Mouse (Mus musculus) stomach, postnatal 0 days (tissue): Measurements from ENCODE around the gene Serpina5. TPM values are rescaled to one million over a fixed set of nuclear protein-coding genes. Genes with fewer than 3 reads are reported as not detected.
A peak's percentile ranks its signal among the peaks of the same experiment; 100 is the strongest.

ENCODE experiments used
- ATAC-seq: fragments of 200-750 bp; cut with Nextera tagmentation; 2 replicates; pipeline ENCODE4 v1.8.0; 2017; ENCODE audit not compliant: low FRiP score, low TSS enrichment
- DNase-seq: peaks from one replicate; pipeline ENCODE4 v3.0.0-alpha.2; 2016; ENCODE audit warnings: low spot score
- H3K27ac ChIP-seq: fragments of 300-500 bp; sonication (generic); replicated peaks from 2 replicates; pipeline ENCODE4 v1.5.1; 2014; ENCODE audit warnings: mild to moderate bottlenecking, control low read depth
- H3K27me3 ChIP-seq: fragments of 300-500 bp; sonication (generic); 2 replicates; pipeline ENCODE4 v1.6.1; 2014; ENCODE audit warnings: low read length; ENCODE audit not compliant: control insufficient read depth, insufficient read depth
- H3K36me3 ChIP-seq: fragments of 300-500 bp; sonication (generic); 2 replicates; pipeline ENCODE4 v1.6.1; 2014; ENCODE audit warnings: low read length, mixed read lengths; ENCODE audit not compliant: control insufficient read depth, insufficient read depth
- H3K4me1 ChIP-seq: fragments of 300-500 bp; sonication (generic); replicated peaks from 2 replicates; pipeline ENCODE4 v1.6.1; 2014; ENCODE audit warnings: antibody characterized with exemption; ENCODE audit not compliant: control insufficient read depth, insufficient read depth
- H3K4me2 ChIP-seq: fragments of 300-500 bp; sonication (generic); replicated peaks from 2 replicates; pipeline ENCODE4 v1.6.1; 2014; ENCODE audit warnings: low read depth, mild to moderate bottlenecking, control low read depth, moderate library complexity
- H3K4me3 ChIP-seq: fragments of 300-500 bp; sonication (generic); 2 replicates; pipeline ENCODE4 v1.5.1; 2014; ENCODE audit warnings: low read depth, low read length, control low read depth
- H3K9ac ChIP-seq: fragments of 300-500 bp; sonication (generic); 2 replicates; pipeline ENCODE4 v1.6.1; 2014; ENCODE audit warnings: mild to moderate bottlenecking, low read length, control low read depth, mixed read lengths
- H3K9me3 ChIP-seq: fragments of 300-500 bp; sonication (generic); 2 replicates; pipeline ENCODE4 v1.6.1; 2016; ENCODE audit warnings: low read length; ENCODE audit not compliant: control insufficient read depth
- CTCF ChIP-seq: IDR thresholded peaks from 2 replicates; pipeline ENCODE4 v1.5.1; 2016; ENCODE audit warnings: antibody characterized with exemption, low read depth, mild to moderate bottlenecking, moderate library complexity
- EP300 ChIP-seq: optimal IDR thresholded peaks from 2 replicates; pipeline ENCODE3; 2016; ENCODE audit warnings: antibody characterized with exemption
- WGBS: fragments of 180-500 bp; shearing (Covaris S2); extraction: QIAGEN DNeasy Blood & Tissue Kit; methylation state at CpG from one replicate; pipeline ENCODE4 v1.1.7; 2014; 5-methylcytosine and 5-hydroxymethylcytosine counted together
- polyA plus RNA-seq: library from polyadenylated mRNA; unstranded; fragments of >200 nt; fragmentation: Nextera tagmentation; extraction: Ambion mirVana; gene quantifications from 2 replicates; pipeline ENCODE4 v1.2.1, GENCODE M21; 2015

Serpina5 gene
- polyA plus RNA-seq, 1 experiment from 2014 or later = 0.07 TPM

DNA sequence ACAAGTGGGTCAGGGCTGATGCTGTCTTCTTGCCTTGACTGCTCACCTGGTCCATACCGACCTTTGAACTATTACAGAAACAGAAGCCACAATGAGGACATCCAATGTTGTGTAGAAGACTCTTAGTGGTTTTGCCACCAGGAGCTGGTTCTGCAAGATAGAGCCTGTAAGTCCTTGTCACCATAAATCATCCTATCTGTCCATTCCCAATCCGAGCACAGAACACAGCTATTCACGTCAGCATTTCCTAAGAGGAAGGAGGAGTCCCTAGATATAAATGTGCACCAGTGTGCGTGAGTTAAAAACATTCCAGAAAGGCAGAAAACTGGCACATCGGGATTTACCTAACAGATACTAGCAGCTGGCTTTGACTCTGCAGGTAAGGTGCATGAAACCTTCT is 26.8 kb downstream of the Serpina5 start, which contains the start of gene Serpina3b:
TSS of gene Serpina3b (plus strand) at position 301 of the 400 bp plus-strand sequence.
- Histone ChIP-seq H3K4me3 (no peak within 1 kb of the TSS), H3K4me2 (no peak within 1 kb of the TSS), H3K27ac (no peak within 1 kb of the TSS), H3K9me3 (no peaks in the 10 kb centered on the region), H3K4me1 (no peaks in the 10 kb centered on the region), H3K36me3 (no peaks in the 10 kb centered on the region), H3K9ac (no peak within 1 kb of the TSS), H3K27me3 (no peaks in the 10 kb centered on the region)
- 73% methylated on average over 5 of the region's 5 CpGs for WGBS
- ATAC-seq = no peak
- no peak for DNase-seq
- TF ChIP-seq CTCF = no peak
- no peak for TF ChIP-seq EP300

DNA sequence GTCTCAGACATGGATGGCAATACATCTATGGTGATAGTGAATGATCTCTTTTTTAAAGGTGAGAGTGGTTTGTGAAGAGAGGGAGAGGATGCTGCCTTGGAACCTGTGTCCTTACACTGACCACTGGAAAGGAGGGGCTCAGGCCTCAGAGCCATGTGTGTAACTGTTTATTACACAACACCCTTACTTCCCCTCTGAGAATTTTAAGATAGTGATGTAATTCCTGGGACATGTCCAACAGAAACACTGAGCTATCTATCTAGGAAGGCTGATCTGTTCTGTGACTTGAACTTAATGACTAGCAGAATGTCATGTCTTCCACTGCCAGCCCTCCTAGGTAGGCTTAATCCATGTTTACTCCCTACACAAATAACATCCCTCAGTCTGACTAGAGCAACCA is 30.1 kb downstream of the Serpina5 start:
- Histone ChIP-seq H3K36me3 (no peaks in the 10 kb centered on the region), H3K9me3 (no peaks in the 10 kb centered on the region), H3K4me2 (no peak overlapping the region), H3K27ac (no peak overlapping the region), H3K4me1 (no peaks in the 10 kb centered on the region), H3K4me3 (no peak overlapping the region), H3K9ac (no peak overlapping the region), H3K27me3 (no peaks in the 10 kb centered on the region)
- ATAC-seq (no peak), DNase-seq (no peak)
- no peak for TF ChIP-seq EP300
- TF ChIP-seq CTCF = no peak

DNA sequence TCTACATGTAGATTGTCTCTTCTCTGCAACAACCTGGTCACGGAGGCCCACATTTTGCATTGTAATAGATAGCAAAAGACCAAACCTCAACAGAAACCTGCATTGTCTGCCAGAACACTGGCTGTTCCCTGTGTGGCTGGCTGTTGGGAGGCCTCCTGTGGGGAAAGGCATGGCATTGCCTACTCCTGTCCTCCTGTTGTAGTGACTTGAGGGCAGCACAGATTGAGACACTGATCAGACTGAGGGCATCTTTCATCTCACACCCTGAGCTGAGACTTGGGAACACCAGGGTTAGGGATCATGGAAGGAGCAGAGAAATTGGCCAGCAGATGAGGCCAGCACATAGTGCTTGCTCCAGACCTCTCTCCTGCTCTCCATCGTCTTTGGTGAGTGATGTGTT is 37.3 kb downstream of the Serpina5 start:
- 74% methylated on average over 2 of the region's 2 CpGs for WGBS

DNA sequence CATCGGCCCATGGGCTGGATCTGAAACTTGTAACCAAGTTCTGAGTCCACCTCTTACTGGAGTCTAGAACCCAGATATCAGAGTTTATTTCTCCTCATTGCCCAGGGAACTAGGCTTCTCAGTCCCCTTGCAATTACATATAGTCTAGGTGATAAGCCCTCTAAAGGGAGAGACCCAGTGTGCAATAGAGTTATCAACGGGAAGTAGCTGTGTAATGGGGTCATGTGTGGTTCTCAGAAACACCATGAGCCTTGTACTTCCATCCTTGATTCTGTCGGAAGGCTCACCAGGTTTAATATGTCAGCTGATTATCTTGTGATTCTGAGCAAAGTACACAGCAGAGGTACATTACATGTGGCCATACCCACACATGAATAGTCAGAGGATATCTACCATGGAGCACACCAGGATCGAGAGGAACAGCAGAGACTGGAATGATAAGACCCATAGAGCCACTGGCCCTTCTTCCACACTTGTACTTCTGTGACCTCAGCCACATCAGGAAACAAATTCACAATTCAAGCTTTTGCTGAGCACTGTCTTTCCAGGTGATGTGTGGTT is 39.7 kb downstream of the Serpina5 start:
- TF ChIP-seq EP300 (no peak), CTCF (no peak)
- ATAC-seq (no peak), DNase-seq (peak; percentile 6)
- H3K4me1 ChIP-seq = no peaks in the 10 kb centered on the region
- H3K9me3 ChIP-seq = no peaks in the 10 kb centered on the region
- H3K9ac ChIP-seq = no peak overlapping the region
- no peak overlapping the region for H3K27ac ChIP-seq
- no peak overlapping the region for H3K4me3 ChIP-seq
- WGBS = 88% methylated on average over 4 of the region's 4 CpGs
- H3K4me2 ChIP-seq = no peak overlapping the region
- no peaks in the 10 kb centered on the region for H3K27me3 ChIP-seq
- H3K36me3 ChIP-seq = no peaks in the 10 kb centered on the region

More for the DNA sequence above, 37.3 kb downstream of the Serpina5 start:
- Histone ChIP-seq H3K9me3 (no peaks in the 10 kb centered on the region), H3K27ac (no peak overlapping the region), H3K4me3 (no peak overlapping the region), H3K36me3 (no peaks in the 10 kb centered on the region), H3K4me1 (no peaks in the 10 kb centered on the region), H3K4me2 (no peak overlapping the region), H3K27me3 (no peaks in the 10 kb centered on the region), H3K9ac (no peak overlapping the region)
- no peak for TF ChIP-seq EP300
- TF ChIP-seq CTCF = no peak
- DNase-seq (no peak), ATAC-seq (no peak)

DNA sequence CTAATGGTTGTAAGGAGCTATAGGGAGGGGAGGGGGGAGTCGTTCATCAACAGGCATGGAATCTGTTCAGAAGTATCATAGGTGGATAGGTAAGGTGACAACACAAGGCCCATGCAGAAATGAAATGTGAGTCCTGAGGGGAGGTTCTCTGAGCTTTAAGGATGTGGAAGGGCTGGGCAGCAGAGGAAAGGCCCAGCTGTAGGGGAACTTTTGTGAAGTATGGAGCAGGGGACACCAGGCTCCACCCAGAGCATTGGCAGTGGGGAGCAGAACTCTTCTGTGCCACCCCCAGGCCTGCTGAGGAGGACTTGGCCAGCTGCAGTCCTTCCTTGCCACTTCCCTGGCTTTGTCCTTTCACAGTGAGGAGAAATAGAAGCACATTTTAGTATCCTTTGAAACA is 40.6 kb downstream of the Serpina5 start:
- H3K9ac ChIP-seq = no peak overlapping the region
- 80% methylated on average over 1 of the region's 1 CpGs for WGBS
- no peaks in the 10 kb centered on the region for H3K4me1 ChIP-seq
- H3K9me3 ChIP-seq = no peaks in the 10 kb centered on the region
- H3K4me2 ChIP-seq = no peak overlapping the region
- no peaks in the 10 kb centered on the region for H3K36me3 ChIP-seq
- DNase-seq = peak; percentile 3
- H3K27me3 ChIP-seq = no peaks in the 10 kb centered on the region
- TF ChIP-seq CTCF = no peak
- TF ChIP-seq EP300 = no peak
- H3K27ac ChIP-seq = no peak overlapping the region
- H3K4me3 ChIP-seq = no peak overlapping the region
- ATAC-seq = no peak

DNA sequence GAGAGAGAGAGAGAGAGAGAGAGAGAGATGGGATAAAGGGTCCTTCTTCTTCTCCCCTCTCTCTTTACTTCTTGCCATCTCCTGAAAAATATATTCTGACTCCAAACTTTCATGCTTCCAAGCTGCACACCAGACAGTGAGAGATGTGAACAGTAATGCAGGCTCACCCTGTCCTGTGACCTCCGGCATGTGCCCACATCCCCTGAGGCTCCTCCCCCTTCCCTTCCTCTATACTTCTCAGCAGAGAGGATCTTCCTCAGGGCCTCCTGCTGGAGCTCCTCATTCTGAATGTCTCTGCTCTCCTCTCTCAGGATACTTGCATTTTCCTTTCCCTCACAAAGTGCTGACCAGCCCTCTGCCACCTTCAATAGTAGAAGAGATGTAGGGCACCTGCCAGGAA is 41.5 kb downstream of the Serpina5 start:
- H3K9me3 ChIP-seq = no peaks in the 10 kb centered on the region
- H3K4me3 ChIP-seq = no peak overlapping the region
- ATAC-seq (no peak), DNase-seq (peak; percentile 8)
- no peaks in the 10 kb centered on the region for H3K27me3 ChIP-seq
- no peak overlapping the region for H3K27ac ChIP-seq
- H3K36me3 ChIP-seq = no peaks in the 10 kb centered on the region
- 22% methylated on average over 1 of the region's 1 CpGs for WGBS
- no peak overlapping the region for H3K4me2 ChIP-seq
- TF ChIP-seq EP300 = no peak
- no peak for TF ChIP-seq CTCF
- no peak overlapping the region for H3K9ac ChIP-seq
- no peaks in the 10 kb centered on the region for H3K4me1 ChIP-seq
